Mouse (Mus musculus): ENCODE data around the gene Arhgap1. TPM values are rescaled to one million over a fixed set of nuclear protein-coding genes. Genes with fewer than 3 reads are reported as not detected.

The Arhgap1 gene
- polyA plus RNA-seq, 1 experiment from 2014 or later, result 168 TPM

DNA sequence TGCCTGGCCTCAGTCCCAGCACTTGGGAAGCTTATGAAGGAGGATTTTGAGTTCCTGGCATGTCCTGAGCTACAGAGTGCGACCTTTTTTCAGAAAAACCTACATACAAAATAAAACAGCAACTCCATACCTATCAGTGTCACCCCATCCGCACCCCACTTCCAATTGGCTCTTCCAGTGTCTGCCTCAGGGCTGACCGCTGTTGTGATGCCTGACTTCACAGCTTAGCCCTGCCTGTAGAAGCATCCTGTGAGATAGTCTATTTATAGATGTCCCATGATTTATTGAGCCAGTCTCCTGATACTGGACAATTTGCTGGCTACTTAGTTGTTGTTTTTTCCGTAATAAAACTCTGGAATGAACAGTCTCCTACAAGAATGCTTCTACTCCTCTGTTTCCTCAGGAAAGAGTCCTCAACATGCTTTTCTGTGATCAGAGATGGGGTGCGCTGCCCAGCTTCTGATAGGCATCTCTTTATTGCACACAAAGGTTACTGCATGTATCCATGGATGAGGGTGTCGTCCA lies 16.8 kb downstream of the Arhgap1 start:
- H3K36me3 ChIP-seq, result peaks cover 93% of the 10 kb centered on the region
- H3K4me1 ChIP-seq (replicated peaks), result peaks cover 4% of the 10 kb centered on the region; the same call in 1 of the 2 replicates
- no peak for ATAC-seq (ENCODE audit: insufficient number of reproducible peaks, low FRiP score)
- H3K27ac ChIP-seq (ENCODE audit: poor library complexity, severe bottlenecking), result no peak overlapping the region
- H3K4me2 ChIP-seq, result no peak overlapping the region
- WGBS, result 83% methylated on average over 6 of the region's 6 CpGs
- H3K9me3 ChIP-seq (replicated peaks), result no peaks in the 10 kb centered on the region
- no peak overlapping the region for H3K4me3 ChIP-seq
- no peak overlapping the region for H3K9ac ChIP-seq
- H3K27me3 ChIP-seq (replicated peaks), result no peaks in the 10 kb centered on the region

DNA sequence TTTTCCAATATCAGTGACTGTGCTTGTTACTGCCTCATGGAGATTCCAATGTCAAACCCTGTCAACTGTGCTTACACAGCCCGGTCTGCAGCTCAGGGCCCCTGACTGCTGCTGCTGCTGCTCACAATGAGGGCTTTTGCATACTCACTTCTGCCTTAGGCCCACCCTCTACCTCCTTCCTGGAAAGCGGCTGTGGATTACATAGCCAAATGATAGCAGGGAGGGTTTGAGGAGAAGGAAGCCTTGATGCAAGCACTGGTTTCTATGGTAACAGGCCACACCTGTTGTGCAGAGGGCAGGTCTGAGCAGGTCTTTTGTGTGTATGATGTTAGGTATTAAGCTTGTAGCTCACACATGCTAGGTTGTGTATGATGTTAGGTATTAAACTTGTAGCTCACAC lies 18.1 kb downstream of the Arhgap1 start:
- no peak for ATAC-seq (ENCODE audit: insufficient number of reproducible peaks, low FRiP score)
- Histone ChIP-seq H3K36me3 (peaks cover 94% of the 10 kb centered on the region), H3K27ac (ENCODE audit: poor library complexity, severe bottlenecking) (no peak overlapping the region), H3K9ac (no peak overlapping the region), H3K9me3 (replicated peaks) (no peaks in the 10 kb centered on the region), H3K4me2 (no peak overlapping the region), H3K4me1 (replicated peaks) (peaks cover 4% of the 10 kb centered on the region; the same call in 1 of the 2 replicates), H3K27me3 (replicated peaks) (no peaks in the 10 kb centered on the region), H3K4me3 (no peak overlapping the region)
- WGBS, result 59% methylated on average over 2 of the region's 2 CpGs

DNA sequence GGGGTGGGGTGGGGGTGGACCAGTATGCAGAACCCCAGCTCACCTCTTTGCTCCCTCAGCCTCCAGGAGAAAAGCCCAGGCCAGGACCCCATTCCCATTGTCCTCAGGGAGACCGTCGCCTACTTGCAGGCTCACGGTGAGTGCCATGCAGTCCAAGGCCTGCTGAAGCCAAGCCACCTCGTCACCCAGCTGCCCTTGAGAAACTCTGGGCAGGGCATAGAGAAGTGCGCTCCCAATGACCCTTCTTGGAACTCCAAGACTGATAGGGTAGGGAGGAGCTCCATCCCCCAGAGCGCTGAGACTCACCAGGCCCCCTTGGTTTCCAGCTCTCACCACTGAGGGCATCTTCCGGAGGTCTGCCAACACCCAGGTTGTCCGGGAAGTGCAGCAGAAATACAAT lies 19.7 kb downstream of the Arhgap1 start:
- Histone ChIP-seq H3K36me3 (peaks cover 91% of the 10 kb centered on the region), H3K4me3 (no peak overlapping the region), H3K27me3 (replicated peaks) (no peaks in the 10 kb centered on the region), H3K9me3 (replicated peaks) (no peaks in the 10 kb centered on the region), H3K9ac (no peak overlapping the region), H3K27ac (ENCODE audit: poor library complexity, severe bottlenecking) (no peak overlapping the region), H3K4me2 (no peak overlapping the region), H3K4me1 (replicated peaks) (peaks cover 4% of the 10 kb centered on the region; the same call in 1 of the 2 replicates)
- WGBS, result 87% methylated on average over 8 of the region's 8 CpGs
- no peak for ATAC-seq (ENCODE audit: insufficient number of reproducible peaks, low FRiP score)

DNA sequence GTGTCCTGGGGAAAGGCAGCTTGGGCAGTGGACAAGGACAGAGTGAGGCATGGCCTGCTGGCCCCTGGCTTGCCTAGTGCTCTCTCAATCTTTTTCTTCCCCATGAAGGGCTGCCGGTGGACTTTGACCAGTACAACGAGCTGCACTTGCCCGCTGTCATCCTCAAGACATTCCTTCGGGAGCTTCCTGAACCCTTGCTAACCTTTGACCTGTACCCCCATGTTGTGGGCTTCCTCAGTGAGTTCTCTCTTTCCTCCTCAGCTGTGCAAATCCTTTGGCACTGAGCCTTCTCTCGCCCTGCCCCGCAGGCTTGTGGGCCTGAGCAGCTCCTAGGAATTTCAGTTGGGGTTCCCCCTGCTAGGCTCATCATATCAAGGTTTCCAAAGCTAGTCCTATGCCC lies 20.4 kb downstream of the Arhgap1 start:
- no peaks in the 10 kb centered on the region for H3K27me3 ChIP-seq (replicated peaks)
- no peak overlapping the region for H3K9ac ChIP-seq
- H3K4me2 ChIP-seq, result no peak overlapping the region
- peaks cover 92% of the 10 kb centered on the region for H3K36me3 ChIP-seq
- 83% methylated on average over 6 of the region's 6 CpGs for WGBS
- H3K4me1 ChIP-seq (replicated peaks), result peaks cover 4% of the 10 kb centered on the region; the same call in 1 of the 2 replicates
- H3K27ac ChIP-seq (ENCODE audit: poor library complexity, severe bottlenecking), result no peak overlapping the region
- no peak for ATAC-seq (ENCODE audit: insufficient number of reproducible peaks, low FRiP score)
- H3K9me3 ChIP-seq (replicated peaks), result no peaks in the 10 kb centered on the region
- H3K4me3 ChIP-seq, result no peak overlapping the region

DNA sequence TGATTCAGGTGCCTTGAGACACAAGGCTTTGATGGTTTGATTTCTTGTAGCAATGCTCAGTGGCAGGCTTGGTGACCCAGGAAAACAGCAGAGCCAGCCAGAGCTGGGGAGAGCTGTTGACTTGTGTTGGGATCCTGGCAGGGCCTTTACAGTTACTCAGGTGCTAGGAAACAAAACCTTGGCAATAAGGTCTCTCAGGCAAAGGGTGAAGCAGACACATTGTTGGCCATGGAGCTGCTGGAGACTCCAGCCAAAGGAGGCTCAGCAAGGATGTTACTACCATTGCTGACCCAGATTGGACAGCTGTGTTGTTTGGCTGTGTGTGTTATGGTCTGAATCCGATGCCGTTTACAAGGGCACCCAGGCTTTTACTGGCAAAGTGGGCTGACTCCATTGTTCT lies 23.9 kb downstream of the Arhgap1 start:
- no peak for ATAC-seq (ENCODE audit: insufficient number of reproducible peaks, low FRiP score)
- 88% methylated on average over 2 of the region's 2 CpGs for WGBS
- H3K4me3 ChIP-seq, result no peak overlapping the region

DNA sequence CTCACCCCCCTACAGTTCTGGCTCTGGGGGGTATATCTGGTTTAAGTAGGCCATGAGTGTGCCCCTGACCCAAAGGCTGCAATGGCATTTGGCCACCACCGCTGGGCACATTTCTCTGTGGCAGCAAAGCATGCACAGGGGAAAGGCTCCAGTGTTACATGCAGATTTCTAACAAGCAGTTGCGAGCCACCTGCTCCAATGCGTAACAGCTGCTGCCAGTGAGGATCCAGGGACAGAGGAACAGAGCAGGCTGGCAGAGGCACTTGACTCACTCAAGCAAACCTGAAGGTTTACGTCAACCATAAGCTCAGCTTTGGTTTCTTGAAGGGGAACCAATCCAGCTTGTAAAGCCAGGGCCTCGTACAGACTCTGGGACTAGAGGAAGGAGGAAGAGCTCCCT lies 25.2 kb downstream of the Arhgap1 start:
- Histone ChIP-seq H3K9me3 (replicated peaks) (no peaks in the 10 kb centered on the region), H3K4me1 (replicated peaks) (no peaks in the 10 kb centered on the region), H3K27me3 (replicated peaks) (no peaks in the 10 kb centered on the region), H3K9ac (no peak overlapping the region), H3K36me3 (peaks cover 95% of the 10 kb centered on the region), H3K4me2 (no peak overlapping the region), H3K4me3 (no peak overlapping the region), H3K27ac (ENCODE audit: poor library complexity, severe bottlenecking) (no peak overlapping the region)
- WGBS, result 92% methylated on average over 5 of the region's 5 CpGs
- no peak for ATAC-seq (ENCODE audit: insufficient number of reproducible peaks, low FRiP score)

More for the DNA sequence above, 23.9 kb downstream of the Arhgap1 start:
- no peaks in the 10 kb centered on the region for H3K9me3 ChIP-seq (replicated peaks)
- H3K4me1 ChIP-seq (replicated peaks), result no peaks in the 10 kb centered on the region
- H3K27ac ChIP-seq (ENCODE audit: poor library complexity, severe bottlenecking), result no peak overlapping the region
- no peak overlapping the region for H3K4me2 ChIP-seq
- H3K36me3 ChIP-seq, result peaks cover 97% of the 10 kb centered on the region
- H3K9ac ChIP-seq, result no peak overlapping the region
- no peaks in the 10 kb centered on the region for H3K27me3 ChIP-seq (replicated peaks)

DNA sequence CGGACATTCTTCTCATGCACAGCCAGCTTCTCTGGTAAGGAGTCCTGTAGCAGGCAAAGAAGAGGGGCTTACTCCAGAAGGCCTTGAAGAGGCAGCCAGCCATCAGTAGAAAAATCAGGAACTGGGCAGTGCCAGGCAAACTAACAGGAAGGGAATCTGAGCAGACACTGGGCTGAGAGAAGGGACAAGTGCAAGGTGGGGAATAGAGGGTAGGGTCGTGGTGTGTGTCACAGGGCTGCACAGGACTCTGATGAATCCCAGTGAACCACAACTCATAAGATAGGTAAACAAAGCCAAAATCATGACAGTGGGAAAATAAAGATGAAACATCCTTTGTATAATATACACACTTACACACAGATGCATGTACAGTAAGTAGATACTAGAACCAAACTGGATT lies 26.8 kb downstream of the Arhgap1 start:
- Histone ChIP-seq H3K27ac (ENCODE audit: poor library complexity, severe bottlenecking) (no peak overlapping the region), H3K36me3 (peaks cover 95% of the 10 kb centered on the region), H3K27me3 (replicated peaks) (no peaks in the 10 kb centered on the region), H3K9me3 (replicated peaks) (no peaks in the 10 kb centered on the region), H3K4me2 (no peak overlapping the region), H3K9ac (no peak overlapping the region), H3K4me1 (replicated peaks) (no peaks in the 10 kb centered on the region), H3K4me3 (no peak overlapping the region)
- WGBS, result 72% methylated on average over 2 of the region's 2 CpGs
- ATAC-seq (ENCODE audit: insufficient number of reproducible peaks, low FRiP score), result no peak

DNA sequence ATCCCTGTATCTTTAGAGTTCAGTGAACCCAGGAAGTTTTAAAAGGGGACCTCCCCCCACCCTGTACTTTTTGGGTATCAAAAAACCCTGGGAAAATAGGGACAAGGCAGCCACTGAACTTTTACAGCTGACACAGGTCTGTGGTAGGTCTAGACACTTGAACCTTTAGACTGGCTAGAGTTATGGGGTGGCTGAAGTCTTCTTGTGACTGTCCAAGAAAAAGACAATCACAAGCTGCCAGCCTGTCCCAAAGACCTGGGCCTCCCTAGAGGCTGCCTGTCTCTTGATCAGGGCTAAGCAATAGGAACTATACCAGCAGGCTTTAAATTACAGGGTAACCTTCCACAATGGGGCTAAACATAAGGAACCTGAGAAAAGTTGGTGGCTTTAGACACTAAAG lies 27.3 kb downstream of the Arhgap1 start:
- no peaks in the 10 kb centered on the region for H3K4me1 ChIP-seq (replicated peaks)
- no peak overlapping the region for H3K9ac ChIP-seq
- no peaks in the 10 kb centered on the region for H3K9me3 ChIP-seq (replicated peaks)
- H3K27me3 ChIP-seq (replicated peaks), result no peaks in the 10 kb centered on the region
- H3K4me2 ChIP-seq, result no peak overlapping the region
- no peak overlapping the region for H3K27ac ChIP-seq (ENCODE audit: poor library complexity, severe bottlenecking)
- no peak for ATAC-seq (ENCODE audit: insufficient number of reproducible peaks, low FRiP score)
- peaks cover 95% of the 10 kb centered on the region for H3K36me3 ChIP-seq
- H3K4me3 ChIP-seq, result no peak overlapping the region

DNA sequence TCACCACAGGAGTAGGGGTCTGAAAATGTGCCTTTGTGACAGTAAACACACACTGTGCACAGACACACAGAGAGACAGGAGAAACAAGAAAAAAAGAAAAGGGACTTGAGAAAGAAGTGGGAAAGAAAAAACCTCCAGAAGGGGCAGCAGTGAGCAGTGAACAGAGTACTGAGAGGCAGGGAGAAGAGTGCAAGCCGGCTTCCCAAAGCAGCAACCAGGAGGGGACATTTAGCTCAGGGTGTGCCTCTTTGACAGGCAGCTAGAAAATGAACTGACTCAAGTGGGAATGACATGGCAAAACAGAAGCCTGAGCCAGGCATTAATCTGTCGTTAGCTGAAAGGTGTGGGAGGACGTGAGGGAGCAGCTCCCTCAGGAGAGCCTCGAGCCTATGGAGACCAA lies 33.2 kb downstream of the Arhgap1 start:
- 36% methylated on average over 4 of the region's 4 CpGs for WGBS
- H3K9me3 ChIP-seq (replicated peaks), result no peaks in the 10 kb centered on the region

DNA sequence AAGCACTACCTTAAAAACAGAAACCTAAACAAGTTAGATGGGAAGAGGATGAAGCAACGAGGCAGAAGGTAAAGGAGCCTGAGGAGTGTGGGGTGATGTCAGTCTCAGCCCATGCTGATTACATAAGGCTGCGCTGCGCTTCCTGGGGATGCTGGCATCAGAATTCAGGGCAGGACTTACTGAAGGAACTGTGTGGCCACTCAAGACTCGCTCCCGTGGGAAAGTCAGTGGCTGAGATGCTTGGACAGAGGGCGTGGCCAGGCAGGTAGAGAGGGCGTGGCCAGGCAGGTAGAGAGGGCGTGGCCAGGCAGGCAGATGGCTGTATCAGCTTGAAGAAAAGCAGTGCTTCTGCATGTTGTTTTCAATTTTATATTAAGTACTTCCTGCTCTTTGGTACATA lies 34.3 kb downstream of the Arhgap1 start:
- no peak overlapping the region for H3K27ac ChIP-seq (ENCODE audit: poor library complexity, severe bottlenecking)
- no peak overlapping the region for H3K4me2 ChIP-seq
- 75% methylated on average over 8 of the region's 8 CpGs for WGBS
- no peak overlapping the region for H3K9ac ChIP-seq
- no peak overlapping the region for H3K4me3 ChIP-seq
- H3K36me3 ChIP-seq, result peaks cover 73% of the 10 kb centered on the region
- no peaks in the 10 kb centered on the region for H3K27me3 ChIP-seq (replicated peaks)
- peaks cover 6% of the 10 kb centered on the region; the same call in 1 of the 2 replicates for H3K4me1 ChIP-seq (replicated peaks)
- no peaks in the 10 kb centered on the region for H3K9me3 ChIP-seq (replicated peaks)
- ATAC-seq (ENCODE audit: insufficient number of reproducible peaks, low FRiP score), result no peak

More for the DNA sequence above, 33.2 kb downstream of the Arhgap1 start:
- no peak overlapping the region for H3K4me2 ChIP-seq
- ATAC-seq (ENCODE audit: insufficient number of reproducible peaks, low FRiP score), result 0 out of 2 replicates have a peak, but pooled peaks have one; percentile 36
- H3K36me3 ChIP-seq, result peaks cover 75% of the 10 kb centered on the region
- no peak overlapping the region for H3K4me3 ChIP-seq
- H3K4me1 ChIP-seq (replicated peaks), result peaks cover 6% of the 10 kb centered on the region; the same call in 1 of the 2 replicates
- H3K27ac ChIP-seq (ENCODE audit: poor library complexity, severe bottlenecking), result no peak overlapping the region
- no peak overlapping the region for H3K9ac ChIP-seq
- no peaks in the 10 kb centered on the region for H3K27me3 ChIP-seq (replicated peaks)

DNA sequence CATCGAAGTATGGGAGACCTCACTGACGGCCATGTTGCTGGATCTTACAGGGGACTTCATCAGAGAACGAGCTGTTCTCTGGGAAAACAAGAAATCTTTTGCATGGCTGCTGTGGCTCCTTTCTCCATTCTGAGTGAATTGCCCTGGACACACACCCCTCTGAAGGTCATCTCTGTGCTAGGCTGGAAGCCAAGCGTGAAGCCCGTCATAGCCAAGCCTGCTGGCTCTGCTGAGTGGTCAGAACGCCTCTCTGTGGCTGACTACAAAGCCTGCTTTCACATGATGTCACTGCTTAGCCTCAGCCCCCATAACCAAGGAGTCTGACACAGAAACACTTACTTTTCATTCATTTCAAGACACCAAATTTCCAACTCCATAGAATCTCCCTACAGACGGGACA lies 39.8 kb downstream of the Arhgap1 start:
- H3K4me2 ChIP-seq, result no peak overlapping the region
- H3K4me1 ChIP-seq (replicated peaks), result 0 out of 2 replicates have a peak, but pooled peaks cover 6% of the 10 kb centered on the region
- ATAC-seq (ENCODE audit: insufficient number of reproducible peaks, low FRiP score), result no peak
- no peak overlapping the region for H3K9ac ChIP-seq
- no peak overlapping the region for H3K4me3 ChIP-seq
- no peaks in the 10 kb centered on the region for H3K27me3 ChIP-seq (replicated peaks)
- no peaks in the 10 kb centered on the region for H3K9me3 ChIP-seq (replicated peaks)
- peaks cover 63% of the 10 kb centered on the region for H3K36me3 ChIP-seq
- 73% methylated on average over 7 of the region's 7 CpGs for WGBS
- H3K27ac ChIP-seq (ENCODE audit: poor library complexity, severe bottlenecking), result no peak overlapping the region

Measured in heart, embryonic 12.5 days (tissue).